Mouse (Mus musculus): ENCODE data around the gene Dicer1.
"Not testable (repeated sequence)": the region's sequence is repeated elsewhere in the genome, so short reads cannot be mapped to it uniquely, and the experiment has no call there.

Dicer1 gene

DNA sequence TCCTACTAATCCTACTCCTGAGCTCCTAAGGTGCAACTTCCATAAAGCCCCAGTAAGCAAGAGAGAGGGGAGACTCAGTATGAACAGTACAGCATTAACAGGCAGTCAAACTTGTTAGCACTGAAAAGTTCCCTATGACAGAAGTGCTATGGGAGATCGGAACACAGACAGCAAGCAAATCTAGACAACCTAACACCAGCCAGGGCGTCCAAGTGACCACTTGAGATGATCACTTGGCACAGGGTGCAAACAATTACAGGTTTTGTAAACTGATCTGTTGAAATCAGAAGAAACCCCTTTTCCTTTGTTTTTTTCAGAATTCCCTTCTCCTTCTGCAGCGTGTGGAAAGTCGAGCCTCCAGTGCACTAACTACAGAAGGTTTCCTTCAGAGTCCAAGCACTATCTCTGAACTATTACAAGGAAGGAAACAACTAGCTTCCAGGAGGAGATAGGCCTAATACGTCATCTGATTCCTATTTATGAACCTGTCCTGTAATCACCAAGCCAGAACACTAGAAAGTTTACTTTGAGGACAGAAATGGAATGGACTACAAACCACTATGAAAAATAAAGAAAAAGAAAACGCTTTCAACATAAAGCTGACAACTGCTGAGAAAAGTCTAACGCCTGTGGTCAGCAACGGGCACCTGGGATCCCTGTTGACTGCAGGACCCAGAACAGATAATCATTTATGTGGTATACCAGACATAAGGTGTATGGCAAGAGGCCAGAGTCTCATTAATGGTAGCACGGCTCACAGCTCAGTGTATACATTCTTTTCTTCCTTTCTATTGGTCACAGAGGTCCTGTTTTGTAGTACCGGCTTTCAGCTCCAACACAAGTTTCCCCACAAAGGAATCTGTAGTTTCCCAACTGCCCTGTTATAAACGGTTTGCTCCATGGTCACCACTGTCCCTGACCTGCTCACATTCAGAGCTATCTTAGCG, 10.6 kb downstream of the Dicer1 start:
- in situ Hi-C loops (cut with MboI, MseI), result no loop called here

DNA sequence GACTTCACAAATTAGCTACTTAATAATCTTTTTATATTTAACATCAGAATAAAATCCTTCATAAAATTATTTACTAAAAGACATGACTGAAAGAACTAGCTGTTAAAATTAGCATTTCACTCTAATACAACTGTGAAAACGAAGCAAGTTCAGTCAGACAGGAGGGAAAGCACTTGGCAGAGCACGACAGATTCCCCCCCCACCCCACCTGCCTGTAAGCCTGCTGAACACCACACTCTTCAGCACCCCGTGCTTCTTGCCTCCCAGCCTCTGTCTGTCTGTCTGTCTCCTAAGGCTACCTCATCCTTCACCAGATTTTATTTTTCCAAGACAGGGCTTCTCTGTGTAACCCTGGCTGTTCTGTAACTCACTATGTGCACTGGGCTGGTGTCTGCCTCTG, 12.8 kb downstream of the Dicer1 start:
- in situ Hi-C loops (cut with MboI, MseI), result no loop called here

DNA sequence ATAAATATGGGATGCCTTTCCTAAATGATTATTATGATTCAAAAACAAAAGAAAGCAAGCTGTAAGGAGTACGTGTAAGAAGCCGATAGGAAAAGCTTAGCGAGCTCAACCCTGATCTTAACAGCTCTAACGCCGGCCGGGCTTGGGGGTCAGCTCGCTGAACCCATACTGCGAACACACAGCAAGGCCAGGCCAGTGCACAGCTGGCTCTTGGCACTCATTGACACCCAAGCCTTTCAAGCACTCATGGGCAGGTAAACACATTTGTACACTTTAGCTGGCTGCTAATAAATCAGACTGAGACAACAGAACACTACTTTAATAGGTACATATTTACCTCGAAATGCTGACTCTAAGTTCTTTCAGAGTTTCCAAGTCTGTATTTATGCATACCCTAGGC, 13.3 kb downstream of the Dicer1 start:
- in situ Hi-C loops (cut with MboI, MseI), result no loop called here

DNA sequence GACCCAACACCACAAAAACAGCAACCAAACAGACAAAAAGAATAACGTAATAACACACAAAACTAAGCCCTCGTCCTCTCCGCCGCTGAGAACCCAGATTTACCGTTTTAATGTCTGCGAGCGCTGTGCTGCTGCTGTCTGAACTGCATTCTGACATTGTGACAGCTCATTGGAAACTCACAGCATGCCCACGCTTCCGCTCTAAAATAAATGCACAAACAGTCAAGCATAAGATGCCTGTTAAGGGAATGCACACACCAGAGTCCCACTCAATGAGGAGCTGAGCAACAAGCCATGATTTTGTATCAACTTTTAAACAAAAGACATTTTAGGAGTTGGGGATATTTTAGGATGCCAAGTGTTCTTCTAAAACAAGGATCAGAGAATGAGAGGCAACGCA, 14.1 kb downstream of the Dicer1 start:
- in situ Hi-C loops (cut with MboI, MseI), result no loop called here

DNA sequence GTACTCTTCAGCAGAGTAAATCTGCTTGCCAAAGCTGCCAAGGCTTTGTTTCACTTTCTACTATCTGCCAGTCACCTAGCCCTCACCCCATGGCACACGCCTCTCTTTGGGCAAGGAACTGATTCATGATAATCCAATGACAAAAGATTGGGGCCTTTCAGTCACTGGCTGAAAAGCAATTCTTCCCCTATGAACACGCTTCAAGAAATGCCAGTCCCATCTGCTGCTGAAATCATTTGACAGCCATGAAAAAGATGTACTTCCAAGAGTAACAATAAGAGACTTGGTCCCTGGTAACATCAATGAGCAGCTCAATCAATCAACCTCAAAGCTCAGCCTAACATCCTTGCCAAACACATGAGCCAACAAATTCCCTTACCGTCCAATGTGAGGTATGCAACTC, 15.8 kb downstream of the Dicer1 start:
- in situ Hi-C loops (cut with MboI, MseI), result no loop called here

DNA sequence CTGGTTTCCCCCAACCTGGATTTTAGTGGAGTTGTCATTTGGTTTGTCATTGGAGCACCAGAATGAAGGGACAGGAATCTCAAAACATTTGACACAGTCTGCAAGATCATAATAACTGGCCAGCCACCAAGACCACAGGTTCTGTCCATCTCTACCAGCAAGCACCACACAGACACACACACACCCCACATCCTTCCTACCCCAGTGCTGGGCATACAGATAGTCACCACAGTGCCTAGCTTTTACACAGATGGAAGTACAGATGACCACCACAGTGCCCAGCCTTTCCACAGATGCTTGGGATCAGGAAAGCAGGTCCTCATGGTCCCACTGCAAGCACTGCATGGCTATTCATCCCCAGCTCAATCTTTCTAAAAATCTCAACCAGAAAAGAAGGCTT, 18.6 kb downstream of the Dicer1 start:
- in situ Hi-C loops (cut with MboI, MseI), result no loop called here

DNA sequence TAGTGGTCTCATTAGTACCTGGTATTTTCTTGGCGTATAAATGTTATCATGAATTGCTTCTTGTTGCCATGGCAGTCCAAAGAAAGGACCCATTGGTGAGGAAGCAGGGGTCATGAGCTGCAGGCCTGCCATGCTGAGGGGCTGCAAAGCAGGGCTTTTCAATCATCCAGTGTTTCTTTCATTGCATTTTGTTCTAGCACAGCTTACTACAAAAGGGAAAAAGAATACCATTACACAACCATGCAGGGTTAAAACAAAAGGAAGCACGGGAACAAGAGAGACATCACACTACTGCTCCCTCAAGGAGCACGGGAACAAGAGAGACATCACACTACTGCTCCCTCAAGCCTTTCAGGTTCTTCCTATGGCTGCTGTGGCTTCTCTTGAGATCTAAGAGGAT, 20.0 kb downstream of the Dicer1 start:
- in situ Hi-C loops (cut with MboI, MseI), result no loop called here

DNA sequence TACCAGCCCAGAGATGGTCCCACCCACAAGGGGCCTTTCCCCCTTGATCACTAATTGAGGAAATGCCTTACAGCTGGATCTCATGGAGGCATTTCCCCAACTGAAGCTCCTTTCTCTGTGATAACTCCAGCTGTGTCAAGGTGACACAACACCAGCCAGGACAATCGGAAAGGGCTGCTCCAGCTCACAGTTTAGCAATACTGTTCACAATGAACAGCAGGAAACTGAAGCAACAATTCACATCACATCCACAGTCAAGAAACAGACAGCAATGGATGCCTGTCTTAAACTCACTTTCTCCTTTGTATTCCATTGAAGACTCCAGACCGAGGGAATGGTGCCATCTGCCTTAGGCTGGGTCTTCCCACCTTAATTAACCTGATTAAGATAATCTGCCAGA, 25.3 kb downstream of the Dicer1 start:
- in situ Hi-C loops (cut with MboI, MseI), result not testable (repeated sequence)

DNA sequence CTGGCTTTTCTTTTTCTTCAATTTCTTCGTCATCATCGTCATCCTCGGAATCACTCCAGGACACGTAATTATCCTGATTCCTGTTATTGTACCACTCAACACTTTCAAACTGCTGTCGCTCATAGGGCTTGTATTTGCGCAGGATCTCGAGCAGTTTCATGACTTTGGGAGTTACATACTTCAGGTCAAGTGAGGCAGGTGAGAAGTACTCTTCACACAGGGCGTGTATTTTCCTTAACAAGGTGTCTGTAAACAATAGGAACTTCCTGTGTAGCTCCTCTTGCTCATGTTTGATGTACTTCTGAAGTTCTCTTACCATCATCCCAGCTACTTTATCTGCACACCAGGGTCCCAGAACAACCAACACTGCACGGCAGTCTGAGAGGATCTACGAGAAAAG, 29.7 kb downstream of the Dicer1 start:
- in situ Hi-C loops (cut with MboI, MseI), result loop anchor here (25.0 kb wide), 2 partner anchors 915 to 1090 kb away; no protein-coding TSS in a partner anchor

DNA sequence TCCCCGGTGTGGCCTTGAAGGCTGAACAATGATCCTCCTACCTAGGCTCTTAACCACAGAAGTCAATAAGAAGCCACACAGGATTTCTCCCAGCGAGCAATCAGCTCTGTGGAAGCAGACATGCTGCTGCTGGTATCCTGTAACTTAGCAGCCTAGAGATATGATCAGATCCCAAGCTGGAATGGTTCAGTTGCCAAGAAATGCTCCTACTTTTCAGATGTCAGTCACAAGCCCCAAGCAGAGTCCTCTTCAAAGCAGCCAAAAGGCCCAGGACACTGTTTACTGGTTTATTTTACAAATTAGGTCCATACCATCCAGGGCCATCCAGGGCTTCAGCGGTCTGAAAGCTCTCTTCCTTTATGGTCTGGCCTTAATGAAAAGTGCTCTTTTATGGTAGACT, 30.7 kb downstream of the Dicer1 start:
- in situ Hi-C loops (cut with MboI, MseI), result loop anchor here (25.0 kb wide), 2 partner anchors 916 to 1091 kb away; no protein-coding TSS in a partner anchor

DNA sequence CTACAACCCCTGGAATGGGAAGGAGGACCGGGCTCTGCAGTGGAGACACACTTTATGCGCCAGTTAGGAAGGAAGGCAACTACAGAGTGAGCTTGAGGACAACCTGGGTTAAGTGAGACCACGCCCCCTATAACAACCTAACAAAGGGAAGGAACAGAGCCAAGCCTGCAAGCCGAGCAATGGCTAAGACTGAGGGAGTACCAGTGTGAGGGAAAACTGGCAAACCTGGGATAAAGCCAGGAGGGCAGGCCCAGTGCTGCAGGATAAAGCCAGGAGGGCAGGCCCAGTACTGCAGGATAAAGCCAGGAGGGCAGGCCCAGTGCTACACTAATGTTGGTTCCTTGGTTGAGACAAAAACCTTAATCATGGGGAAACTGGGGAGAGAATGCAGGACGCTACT, 32.8 kb downstream of the Dicer1 start:
- in situ Hi-C loops (cut with MboI, MseI), result loop anchor here (25.0 kb wide), 2 partner anchors 918 to 1093 kb away; no protein-coding TSS in a partner anchor

DNA sequence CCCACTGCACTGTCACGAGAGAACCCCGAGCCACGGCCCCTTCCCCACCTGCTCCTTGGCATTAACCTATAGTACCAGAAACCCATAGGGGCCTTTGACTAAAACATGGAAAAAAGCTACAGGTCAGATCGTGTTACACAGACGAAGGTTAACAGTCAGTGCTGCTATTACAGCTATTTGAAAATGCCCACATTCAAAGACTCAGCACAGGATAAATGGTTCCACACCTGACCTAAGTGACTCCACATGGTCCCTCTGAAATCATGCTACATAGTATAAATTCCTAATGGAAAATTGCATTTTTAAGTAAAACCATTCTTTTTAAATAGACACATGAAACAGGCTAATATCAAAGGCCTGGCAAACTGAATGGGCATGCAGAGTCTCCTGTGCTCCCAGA, 35.3 kb downstream of the Dicer1 start:
- in situ Hi-C loops (cut with MboI, MseI), result loop anchor here (25.0 kb wide), 2 partner anchors 921 to 1096 kb away; no protein-coding TSS in a partner anchor

DNA sequence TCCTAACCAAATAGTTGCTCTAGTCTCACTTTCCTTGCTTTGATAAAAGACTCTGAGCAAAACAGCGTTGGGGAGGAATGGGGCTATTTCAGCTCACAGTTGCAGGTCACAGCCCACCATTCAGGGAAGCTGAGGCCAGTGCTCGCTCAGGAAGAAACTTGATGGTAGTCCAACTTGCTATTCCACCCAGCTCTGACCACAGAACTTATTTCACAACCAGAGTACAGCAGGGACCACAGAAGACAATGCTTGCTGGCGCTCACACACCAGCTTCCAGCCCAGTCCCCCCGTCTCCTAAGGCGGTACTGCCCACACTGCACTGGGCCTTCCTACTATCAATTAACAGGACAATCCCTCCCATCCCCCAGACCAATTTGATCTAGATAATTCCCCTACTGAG, 36.3 kb downstream of the Dicer1 start:
- in situ Hi-C loops (cut with MboI, MseI), result loop anchor here (25.0 kb wide), 2 partner anchors 922 to 1097 kb away; no protein-coding TSS in a partner anchor

DNA sequence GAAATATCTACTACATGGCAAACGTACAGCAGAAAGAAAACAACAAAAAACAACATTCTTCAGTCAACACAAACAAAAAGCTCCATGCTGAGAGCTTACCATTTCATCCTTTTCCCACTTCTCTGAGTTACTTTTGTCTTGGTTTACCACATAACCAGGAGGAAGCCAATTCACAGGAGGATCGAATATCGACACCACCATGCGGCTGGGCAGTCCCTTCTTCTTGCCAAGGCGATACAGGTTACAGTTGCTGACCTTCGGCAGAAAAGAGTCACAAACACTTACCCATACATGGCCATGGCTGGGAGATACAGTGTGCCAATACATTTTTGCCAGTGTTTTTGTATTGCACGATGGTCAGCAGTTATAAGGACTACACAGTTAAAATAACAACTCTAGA, 51.5 kb downstream of the Dicer1 start:
- in situ Hi-C loops (cut with MboI, MseI), result loop anchor here (25.0 kb wide), 2 partner anchors 937 to 1112 kb away; no protein-coding TSS in a partner anchor

DNA sequence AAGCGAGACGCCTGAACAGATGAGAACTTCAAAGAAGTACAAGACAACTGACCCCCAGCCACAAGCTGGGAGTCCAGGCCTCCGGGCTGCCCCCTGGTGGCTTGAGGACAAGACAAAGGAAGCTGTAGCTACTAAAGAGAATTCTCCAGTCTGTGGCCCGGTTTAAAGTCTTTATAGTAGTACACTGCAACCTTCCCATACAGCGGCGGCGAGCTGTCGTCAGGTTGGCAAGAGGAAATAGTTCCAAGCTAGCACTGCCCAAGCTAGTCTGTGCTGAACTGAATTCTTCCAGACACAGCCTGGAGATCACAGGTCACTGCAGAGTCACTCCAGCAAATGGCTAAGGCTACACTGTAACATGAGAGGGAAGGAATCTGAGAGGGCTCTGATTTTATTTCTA, 52.0 kb downstream of the Dicer1 start:
- in situ Hi-C loops (cut with MboI, MseI), result loop anchor here (10.0 to 25.0 kb wide), 3 partner anchors 938 to 1195 kb away; no protein-coding TSS in a partner anchor

DNA sequence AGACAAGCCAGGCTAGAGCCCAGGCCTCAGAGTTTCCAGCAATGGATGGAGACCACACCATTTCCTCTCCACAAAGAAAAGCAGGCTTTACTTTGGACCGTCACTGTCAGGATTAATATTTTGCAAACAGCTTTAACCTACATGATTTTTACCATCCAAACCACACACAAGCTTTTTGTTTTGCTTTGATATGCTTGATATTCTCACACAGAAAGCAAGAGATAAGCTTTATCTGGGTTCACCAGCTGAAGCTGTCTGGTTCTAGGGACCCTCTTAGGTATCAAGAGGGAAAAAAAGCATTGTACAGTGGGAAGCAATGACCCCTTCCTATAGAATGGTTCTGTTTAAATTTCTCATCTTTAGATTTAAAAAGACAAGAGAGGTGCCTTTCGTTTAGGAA, 56.2 kb downstream of the Dicer1 start:
- in situ Hi-C loops (cut with MboI, MseI), result loop anchor here (10.0 kb wide), 1 partner anchor 1191 kb away; no protein-coding TSS in a partner anchor

DNA sequence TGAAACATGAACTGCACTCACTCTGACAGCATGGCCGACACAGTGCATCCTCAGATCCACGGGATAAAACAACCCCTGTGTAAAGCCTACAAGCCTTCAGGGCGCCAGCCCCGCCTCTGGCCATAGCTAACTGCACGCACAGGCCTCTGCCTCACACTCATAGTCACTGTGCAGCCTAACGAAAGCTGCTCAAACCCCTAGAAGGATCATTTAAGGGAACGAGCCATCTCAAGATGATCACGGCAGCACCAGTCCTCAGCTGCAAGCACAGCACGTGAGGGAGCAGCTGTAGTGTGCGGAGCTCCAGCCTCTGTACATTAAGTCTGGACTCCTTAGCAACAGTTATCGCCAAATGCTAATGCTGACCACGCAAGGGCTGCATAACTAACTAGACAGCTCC, 58.9 kb downstream of the Dicer1 start:
- in situ Hi-C loops (cut with MboI, MseI), result loop anchor here (10.0 kb wide), 1 partner anchor 1188 kb away; no protein-coding TSS in a partner anchor

DNA sequence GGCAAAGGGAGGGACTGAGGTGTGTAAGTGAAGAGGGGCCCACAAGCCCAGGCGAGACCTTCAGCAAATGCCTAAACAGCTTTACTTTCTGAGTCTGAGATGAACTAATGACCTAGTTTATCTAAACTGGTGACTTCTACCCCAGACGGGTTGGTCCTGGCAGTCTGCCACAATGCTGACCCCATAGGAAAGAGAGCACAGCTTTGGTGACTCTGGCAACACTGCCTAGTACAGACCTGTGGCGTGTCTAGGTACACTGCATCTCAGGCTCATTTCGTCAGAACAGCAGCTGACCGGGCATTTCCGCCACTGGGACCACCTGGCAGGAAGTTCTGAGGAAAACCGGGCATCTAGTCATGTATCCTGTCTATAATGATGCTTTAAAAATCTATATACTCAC, 61.3 kb downstream of the Dicer1 start:
- in situ Hi-C loops (cut with MboI, MseI), result loop anchor here (10.0 kb wide), 1 partner anchor 1186 kb away; no protein-coding TSS in a partner anchor

DNA sequence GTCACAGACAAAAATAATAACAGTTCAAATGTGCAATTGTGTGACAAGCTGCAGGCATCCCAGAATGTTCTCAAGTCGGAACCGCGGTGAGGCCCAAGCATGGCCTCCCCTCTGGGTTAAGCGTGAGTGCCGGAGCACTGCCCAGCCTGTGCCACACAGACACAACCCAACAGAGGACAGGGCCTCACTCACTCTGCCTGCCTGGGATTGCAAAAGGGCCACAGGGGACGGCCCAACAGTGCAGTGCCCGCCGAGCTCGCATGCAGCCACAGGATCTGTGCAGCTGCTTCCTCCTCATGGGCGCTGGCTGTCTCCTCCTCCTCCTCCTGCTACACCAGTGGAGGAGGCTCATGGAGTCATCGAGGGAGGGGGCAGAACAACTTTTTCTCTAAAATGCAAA, 62.9 kb downstream of the Dicer1 start:
- in situ Hi-C loops (cut with MboI, MseI), result no loop called here

DNA sequence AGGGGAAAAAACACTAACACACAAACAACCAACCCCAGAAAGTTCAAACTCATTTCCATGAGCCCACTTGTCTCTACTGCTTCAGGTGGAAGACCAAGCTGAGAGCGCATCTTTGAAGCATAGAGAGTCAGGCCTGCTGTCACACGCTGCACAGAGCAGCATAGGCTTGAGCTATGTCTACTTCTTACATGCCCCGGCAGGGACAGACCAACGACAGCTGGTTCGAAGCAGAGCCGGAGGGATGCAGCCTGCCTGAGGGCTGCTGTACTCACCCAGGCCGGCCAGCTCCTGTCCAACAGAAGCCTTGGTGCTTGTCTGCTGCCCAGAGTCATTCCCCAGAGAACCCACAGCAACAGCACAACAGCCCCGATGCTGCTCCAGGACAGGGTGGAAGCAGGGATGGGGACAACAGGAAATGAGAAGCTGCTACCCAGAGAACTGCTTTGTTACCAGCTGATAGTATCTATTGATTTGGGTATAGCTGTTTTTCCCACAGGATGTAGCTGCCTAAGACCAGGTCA, 67.3 kb downstream of the Dicer1 start:
- in situ Hi-C loops (cut with MboI, MseI), result no loop called here

DNA sequence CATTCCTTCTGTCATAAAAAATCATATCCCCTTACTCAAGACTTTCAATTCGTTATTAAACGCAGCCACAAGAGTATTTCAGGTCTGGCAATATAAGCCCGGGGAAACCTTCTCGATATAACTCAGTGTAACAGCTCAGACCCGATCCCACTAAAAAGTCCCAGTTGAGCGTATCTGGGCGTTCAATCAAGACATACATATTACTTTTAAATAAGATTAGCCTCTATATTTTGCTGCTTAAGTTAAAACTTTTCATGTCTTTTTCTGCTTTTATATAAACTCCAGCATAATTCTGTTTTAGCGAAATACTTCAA, 72.0 kb downstream of the Dicer1 start:
- in situ Hi-C loops (cut with MboI, MseI), result no loop called here

DNA sequence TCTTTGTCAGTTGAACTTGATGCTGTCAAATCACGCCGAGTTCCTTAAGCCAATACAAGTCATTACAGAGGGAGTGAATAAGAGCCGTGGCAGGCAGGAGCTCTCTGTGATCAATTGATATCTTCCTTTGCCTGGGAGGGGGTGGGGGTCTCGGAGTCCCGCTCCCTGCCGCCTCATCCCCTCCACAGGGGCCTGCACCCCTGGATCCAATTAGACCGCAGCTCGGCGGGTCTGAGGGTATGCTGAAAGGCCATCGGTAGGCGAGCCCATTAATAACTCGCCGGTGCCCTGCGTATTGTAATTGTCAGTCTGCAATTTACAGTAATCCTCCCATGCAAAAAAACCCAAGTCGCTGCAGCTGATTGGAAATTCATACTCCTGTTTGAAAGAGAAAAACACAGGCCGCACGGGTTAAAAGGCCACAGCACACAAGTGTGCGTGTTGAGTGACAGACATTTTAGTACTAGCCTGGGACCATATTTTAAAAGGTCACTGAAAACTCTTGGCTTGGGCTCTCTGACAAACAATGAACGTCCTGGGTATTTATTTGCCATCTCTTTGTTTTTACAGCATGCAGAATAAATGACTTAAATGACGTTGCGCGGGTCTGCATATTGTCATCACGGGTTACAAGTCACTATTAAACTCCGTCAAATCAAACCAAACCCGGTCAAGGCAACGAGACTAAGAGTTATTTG, 72.5 kb downstream of the Dicer1 start:
- in situ Hi-C loops (cut with MboI, MseI), result no loop called here
